Mouse (Mus musculus) liver, postnatal 0 days (tissue): ENCODE results near the gene Mfap3. TPM values are rescaled to one million over a fixed set of nuclear protein-coding genes. Genes with fewer than 3 reads are reported as not detected.

ENCODE experiments used
- ATAC-seq: fragments of 200-750 bp; cut with Nextera tagmentation; 2 replicates; pipeline ENCODE4 v1.8.0; 2017; ENCODE audit warnings: mild to moderate bottlenecking, moderate library complexity
- DNase-seq: peaks from one replicate; pipeline ENCODE4 v3.0.0-alpha.2; 2016
- H3K27ac ChIP-seq: fragments of 300-500 bp; sonication (generic); 2 replicates; pipeline ENCODE4 v1.5.1; 2014; ENCODE audit warnings: antibody characterized with exemption, moderate library complexity, mild to moderate bottlenecking, low read depth
- H3K27me3 ChIP-seq: fragments of 300-500 bp; sonication (generic); 2 replicates; pipeline ENCODE4 v1.6.1; 2014; ENCODE audit warnings: low read length, control low read depth, mixed read lengths; ENCODE audit not compliant: insufficient read depth
- H3K36me3 ChIP-seq: fragments of 300-500 bp; sonication (generic); replicated peaks from 2 replicates; pipeline ENCODE4 v1.6.1; 2014; ENCODE audit warnings: mild to moderate bottlenecking, control low read depth, low read length, moderate library complexity, mixed read lengths; ENCODE audit not compliant: insufficient read depth
- H3K4me1 ChIP-seq: fragments of 300-500 bp; sonication (generic); 2 replicates; pipeline ENCODE4 v1.6.1; 2014; ENCODE audit warnings: antibody characterized with exemption, mild to moderate bottlenecking, control low read depth; ENCODE audit not compliant: insufficient read depth
- H3K4me2 ChIP-seq: fragments of 300-500 bp; sonication (generic); 2 replicates; pipeline ENCODE4 v1.6.1; 2014; ENCODE audit warnings: low read depth, mild to moderate bottlenecking, low read length, moderate library complexity, mixed read lengths
- H3K4me3 ChIP-seq: fragments of 300-500 bp; sonication (generic); 2 replicates; pipeline ENCODE4 v1.5.1; 2014; ENCODE audit warnings: low read depth, low read length
- H3K9ac ChIP-seq: fragments of 300-500 bp; sonication (generic); replicated peaks from 2 replicates; pipeline ENCODE4 v1.6.1; 2014; ENCODE audit warnings: mild to moderate bottlenecking, moderate library complexity
- H3K9me3 ChIP-seq: fragments of 300-500 bp; sonication (generic); 2 replicates; pipeline ENCODE4 v1.6.1; 2016; ENCODE audit warnings: mild to moderate bottlenecking, control low read depth, low read length, mixed read lengths
- CTCF ChIP-seq: sonication (generic); IDR thresholded peaks from 2 replicates; pipeline ENCODE4 v1.5.1; 2016; ENCODE audit warnings: antibody characterized with exemption, low read depth
- EP300 ChIP-seq: IDR thresholded peaks from 2 replicates; pipeline ENCODE4 v1.6.1; 2016; ENCODE audit warnings: antibody characterized with exemption, low read depth, mild to moderate bottlenecking
- WGBS: fragments of 180-500 bp; shearing (Covaris S2); extraction: QIAGEN DNeasy Blood & Tissue Kit; methylation state at CpG from one replicate; pipeline ENCODE4 v1.1.7; 2014; ENCODE audit not compliant: insufficient replicate concordance; 5-methylcytosine and 5-hydroxymethylcytosine counted together
- polyA plus RNA-seq: library from polyadenylated mRNA; unstranded; fragments of >200 nt; fragmentation: Nextera tagmentation; extraction: Ambion mirVana; gene quantifications from 2 replicates; pipeline ENCODE4 v1.2.1, GENCODE M21; 2015

The Mfap3 gene
- polyA plus RNA-seq, 1 experiment from 2014 or later, result 13.6 TPM

DNA sequence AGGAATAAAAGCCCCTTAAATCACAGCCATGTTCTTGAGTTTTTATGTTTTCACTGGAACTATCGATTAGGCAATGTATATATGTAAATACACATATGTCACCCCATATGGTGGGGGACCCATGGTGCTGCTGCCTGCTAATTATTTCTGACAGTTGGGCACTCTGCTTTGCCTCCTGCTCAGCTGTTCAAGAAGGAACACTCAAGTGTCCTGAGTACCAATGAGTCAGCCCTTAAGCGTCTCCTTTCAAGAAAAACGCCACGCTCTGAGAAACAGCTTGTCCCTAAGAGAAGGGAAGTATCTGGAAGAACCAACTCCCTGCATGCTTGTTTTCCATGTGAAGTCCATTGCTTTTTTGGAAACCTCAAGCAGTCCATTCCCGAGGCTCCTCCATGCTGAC, 17.4 kb downstream of the Mfap3 start:
- Histone ChIP-seq H3K4me1 (no peaks in the 10 kb centered on the region), H3K4me2 (no peak overlapping the region), H3K27me3 (no peaks in the 10 kb centered on the region), H3K9ac (no peak overlapping the region), H3K9me3 (no peaks in the 10 kb centered on the region), H3K4me3 (no peak overlapping the region), H3K27ac (no peak overlapping the region), H3K36me3 (peaks cover 14% of the 10 kb centered on the region; the same call in 1 of the 2 replicates)
- ATAC-seq (no peak), DNase-seq (no peak)
- WGBS, result 91% methylated on average over 5 of the region's 5 CpGs
- TF ChIP-seq EP300 (no peak), CTCF (no peak)

DNA sequence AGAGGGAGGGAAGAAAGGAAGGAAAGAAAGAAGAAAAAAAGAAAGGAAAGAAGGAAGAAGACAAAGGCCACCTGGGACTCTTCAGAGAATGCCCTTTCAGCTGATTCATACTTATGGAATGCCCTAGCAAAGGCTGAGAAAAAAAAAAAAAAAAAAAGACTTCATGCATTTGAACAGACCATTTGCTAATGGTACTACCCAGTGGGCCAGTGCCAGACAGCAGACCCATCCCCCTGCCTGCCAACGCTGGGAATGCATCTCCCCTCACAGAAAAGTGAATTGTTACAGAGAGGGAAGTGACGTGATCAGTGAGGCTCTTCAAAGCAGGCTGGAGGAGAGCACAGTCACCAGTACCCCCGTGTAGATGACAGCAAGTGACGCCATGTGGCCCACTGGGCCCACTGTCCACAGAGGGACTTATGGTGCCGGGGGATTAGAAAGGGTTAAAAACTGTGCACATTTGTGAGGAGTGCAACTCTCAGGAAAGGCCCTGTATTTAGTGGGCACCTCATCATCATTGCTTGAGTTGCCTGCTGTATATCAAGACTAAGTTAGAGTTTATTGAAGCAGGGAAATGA, 21.5 kb downstream of the Mfap3 start:
- H3K4me1 ChIP-seq, result no peaks in the 10 kb centered on the region
- no peaks in the 10 kb centered on the region for H3K36me3 ChIP-seq
- H3K9ac ChIP-seq, result no peak overlapping the region
- 69% methylated on average over 5 of the region's 5 CpGs for WGBS
- DNase-seq, result no peak
- H3K4me3 ChIP-seq, result no peak overlapping the region
- no peak overlapping the region for H3K4me2 ChIP-seq
- TF ChIP-seq EP300 (no peak), CTCF (no peak)
- ATAC-seq, result no peak
- H3K9me3 ChIP-seq, result no peaks in the 10 kb centered on the region
- H3K27me3 ChIP-seq, result no peaks in the 10 kb centered on the region
- no peak overlapping the region for H3K27ac ChIP-seq

DNA sequence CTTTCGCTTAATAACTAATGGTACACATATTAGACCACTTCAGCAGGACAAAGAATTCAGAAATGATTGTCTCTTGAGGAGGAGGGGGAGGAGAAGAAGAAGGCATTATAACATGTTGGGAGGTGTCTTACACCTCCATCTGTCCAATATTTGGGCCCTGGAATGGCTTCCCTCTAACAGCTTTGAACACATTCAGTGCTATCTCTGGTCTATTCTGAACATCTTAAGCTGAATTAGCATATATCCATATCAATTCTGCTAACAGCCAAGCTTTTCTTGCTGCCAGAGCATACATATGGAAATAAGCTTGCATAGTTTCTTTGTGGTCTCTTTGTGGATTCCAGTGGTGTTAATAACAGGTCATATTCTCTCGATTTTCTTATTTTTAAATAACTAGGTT, 22.2 kb downstream of the Mfap3 start:
- H3K4me1 ChIP-seq, result no peaks in the 10 kb centered on the region
- no peak for DNase-seq
- no peak overlapping the region for H3K4me2 ChIP-seq
- H3K9ac ChIP-seq, result no peak overlapping the region
- H3K36me3 ChIP-seq, result no peaks in the 10 kb centered on the region
- ATAC-seq, result no peak
- no peaks in the 10 kb centered on the region for H3K9me3 ChIP-seq
- WGBS, result 82% methylated on average over 2 of the region's 2 CpGs
- TF ChIP-seq CTCF (no peak), EP300 (no peak)
- H3K27me3 ChIP-seq, result no peaks in the 10 kb centered on the region
- no peak overlapping the region for H3K27ac ChIP-seq
- no peak overlapping the region for H3K4me3 ChIP-seq

GRCm38 (mm10) chr11:57548618-57549550, 30.4 kb downstream of the Mfap3 start:
- H3K4me3 ChIP-seq, result no peak overlapping the region
- no peaks in the 10 kb centered on the region for H3K27me3 ChIP-seq
- H3K27ac ChIP-seq, result no peak overlapping the region
- H3K4me2 ChIP-seq, result 0 out of 2 replicates have a peak overlapping the region, but pooled peaks have one; percentile 11
- WGBS, result 48% methylated on average over 18 of the region's 18 CpGs
- H3K4me1 ChIP-seq, result no peaks in the 10 kb centered on the region
- H3K9me3 ChIP-seq, result no peaks in the 10 kb centered on the region
- TF ChIP-seq CTCF, result peak; percentile 99
- no peak for TF ChIP-seq EP300
- no peak for ATAC-seq
- H3K36me3 ChIP-seq, result no peaks in the 10 kb centered on the region
- DNase-seq, result peak; percentile 88
- no peak overlapping the region for H3K9ac ChIP-seq

DNA sequence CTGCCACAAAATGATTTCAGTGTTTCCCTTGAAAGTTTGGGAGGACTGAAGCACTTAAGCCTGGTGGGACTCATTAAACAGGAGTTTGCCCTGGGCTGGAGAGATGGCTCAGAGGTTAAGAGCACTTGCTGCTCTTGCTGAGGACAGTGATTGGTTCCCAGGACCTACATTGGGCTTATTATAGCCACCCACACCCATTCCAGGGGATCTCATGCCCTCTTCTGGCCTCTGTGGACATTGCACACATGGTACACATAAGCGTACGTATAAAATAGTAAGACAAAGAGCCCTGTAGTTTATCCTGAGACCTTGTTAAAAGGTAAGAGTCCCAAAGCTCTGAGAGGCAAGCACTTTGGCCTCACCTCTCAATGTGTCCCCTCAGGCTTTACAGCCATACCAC, 31.8 kb downstream of the Mfap3 start:
- no peak for ATAC-seq
- no peak for TF ChIP-seq EP300
- TF ChIP-seq CTCF, result peak; percentile 35
- Histone ChIP-seq H3K4me1 (no peaks in the 10 kb centered on the region), H3K9me3 (no peaks in the 10 kb centered on the region), H3K27me3 (no peaks in the 10 kb centered on the region), H3K9ac (no peak overlapping the region), H3K4me3 (no peak overlapping the region), H3K27ac (no peak overlapping the region), H3K36me3 (no peaks in the 10 kb centered on the region), H3K4me2 (no peak overlapping the region)
- 82% methylated on average over 2 of the region's 2 CpGs for WGBS
- no peak for DNase-seq

- H3K9me3 ChIP-seq, result no peaks in the 10 kb centered on the region
- H3K36me3 ChIP-seq, result no peaks in the 10 kb centered on the region
- ATAC-seq, result no peak
- no peak overlapping the region for H3K9ac ChIP-seq
- TF ChIP-seq EP300 (no peak), CTCF (no peak)
- H3K27me3 ChIP-seq, result no peaks in the 10 kb centered on the region
- H3K4me2 ChIP-seq, result no peak overlapping the region
- no peak for DNase-seq
- H3K27ac ChIP-seq, result no peak overlapping the region
- 75% methylated on average over 8 of the region's 8 CpGs for WGBS
- H3K4me3 ChIP-seq, result no peak overlapping the region
- no peaks in the 10 kb centered on the region for H3K4me1 ChIP-seq
Observed at GRCm38 (mm10) chr11:57551016-57551415, 32.6 kb downstream of the Mfap3 start.
